In the genomic region with DNA sequence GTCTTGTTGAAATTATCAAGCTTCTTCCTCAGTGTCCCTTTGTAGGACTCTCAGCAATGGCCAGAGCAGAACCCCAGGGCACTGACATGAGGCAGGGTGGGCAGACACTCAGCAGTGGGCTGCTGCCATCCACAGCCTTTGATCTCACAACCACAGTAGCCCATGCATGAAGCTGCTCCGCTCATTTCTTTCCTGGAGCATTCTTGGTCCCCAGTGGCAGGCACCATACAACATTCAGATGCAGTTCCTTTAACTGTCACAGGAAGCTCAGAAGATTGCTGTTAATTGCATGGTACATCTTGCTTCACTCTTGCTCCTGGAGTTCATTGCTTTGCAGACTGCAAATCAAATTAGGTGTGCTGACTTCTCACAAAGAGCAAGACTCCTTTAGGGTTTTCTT, we compare ENCODE assay signal across 19 mouse cellular contexts. TPM values are rescaled to one million over a fixed set of nuclear protein-coding genes. Genes with fewer than 3 reads are reported as not detected.
DNase-seq lines count a peak whose midpoint lies in the region; ATAC-seq and TF ChIP-seq lines count a peak whose summit lies in the region.
"Had no signal": no experiment of that assay in that cellular context is flagged by ENCODE, and none has a peak within 500 bp of the region (broad histone marks: within the 10 kb centered on the region; RNA-seq: fewer than 3 reads in every experiment).

No protein-coding gene starts in this region.

- ATAC-seq in hindbrain, embryonic 12.5 days (ENCODE audit: low FRiP score): peak; percentile 43; the same call in 1 of the 2 replicates
- ATAC-seq in forebrain, postnatal 0 days: peak; percentile 40; the same call in 1 of the 2 replicates
- ATAC-seq in hindbrain, postnatal 0 days: no peak

- TF ChIP-seq CTCF in forebrain, postnatal 0 days (IDR thresholded peaks at IDR 0.05; ENCODE audit: low read depth): no peak
- no peak for TF ChIP-seq CTCF in hindbrain, postnatal 0 days (IDR thresholded peaks at IDR 0.05; ENCODE audit: low read depth)

- no peak overlapping the region for H3K4me2 ChIP-seq in hindbrain, embryonic 12.5 days (replicated peaks)
- no peak overlapping the region for H3K4me2 ChIP-seq in forebrain, postnatal 0 days (ENCODE audit: low read depth)
- no peak overlapping the region for H3K4me2 ChIP-seq in hindbrain, postnatal 0 days (ENCODE audit: low read depth, low read length)
- H3K4me2 ChIP-seq: liver, embryonic 11.5 days had no signal

- no peaks in the 10 kb centered on the region for H3K36me3 ChIP-seq in hindbrain, embryonic 12.5 days
- no peaks in the 10 kb centered on the region for H3K36me3 ChIP-seq in hindbrain, embryonic 10.5 days
- H3K36me3 ChIP-seq in forebrain, postnatal 0 days (ENCODE audit: insufficient read depth): no peaks in the 10 kb centered on the region
- no peaks in the 10 kb centered on the region for H3K36me3 ChIP-seq in hindbrain, postnatal 0 days (ENCODE audit: insufficient read depth, low read length)

- 17% methylated on average over 1 of the region's 1 CpGs for WGBS in hindbrain, embryonic 12.5 days
- 44% methylated on average over 1 of the region's 1 CpGs for WGBS in hindbrain, embryonic 10.5 days
- WGBS in forebrain, postnatal 0 days: 41% methylated on average over 1 of the region's 1 CpGs
- WGBS in hindbrain, postnatal 0 days: 42% methylated on average over 1 of the region's 1 CpGs

- H3K9me3 ChIP-seq in hindbrain, embryonic 12.5 days (replicated peaks): no peaks in the 10 kb centered on the region
- no peaks in the 10 kb centered on the region for H3K9me3 ChIP-seq in hindbrain, embryonic 10.5 days
- H3K9me3 ChIP-seq in forebrain, postnatal 0 days (ENCODE audit: low read length): no peaks in the 10 kb centered on the region
- no peaks in the 10 kb centered on the region for H3K9me3 ChIP-seq in hindbrain, postnatal 0 days (ENCODE audit: low read length)

- H3K27me3 ChIP-seq in hindbrain, embryonic 12.5 days: no peaks in the 10 kb centered on the region
- no peaks in the 10 kb centered on the region for H3K27me3 ChIP-seq in hindbrain, embryonic 10.5 days (ENCODE audit: insufficient read depth, poor library complexity, severe bottlenecking)
- H3K27me3 ChIP-seq in forebrain, postnatal 0 days (ENCODE audit: insufficient read depth, low read length): no peaks in the 10 kb centered on the region
- no peaks in the 10 kb centered on the region for H3K27me3 ChIP-seq in hindbrain, postnatal 0 days (ENCODE audit: insufficient read depth, low read length)

- no peak for DNase-seq in hindbrain, embryonic 10.5 days (ENCODE audit: low spot score)
- no peak for DNase-seq in forebrain, postnatal 0 days
- peak; percentile 12 for DNase-seq in hindbrain, postnatal 0 days (ENCODE audit: low spot score)
- peak; percentile 43 for DNase-seq in retina, embryonic 14.5 days (ENCODE audit: low spot score)
- DNase-seq in gastrocnemius, adult 18-20 months (ENCODE audit: low spot score): no peak
- DNase-seq in embryo, embryonic 10 days (ENCODE audit: low spot score): no peak
- DNase-seq: cerebellum, postnatal 25 days; gastrocnemius, adult 2 months; heart, adult 2 months; kidney, adult 11 months; thymus, postnatal 14 days had no signal

- no peak overlapping the region for H3K4me3 ChIP-seq in hindbrain, embryonic 12.5 days
- H3K4me3 ChIP-seq in hindbrain, embryonic 10.5 days: no peak overlapping the region
- H3K4me3 ChIP-seq in forebrain, postnatal 0 days (ENCODE audit: low read depth, low read length): no peak overlapping the region
- no peak overlapping the region for H3K4me3 ChIP-seq in hindbrain, postnatal 0 days (ENCODE audit: low read length)
- H3K4me3 ChIP-seq: gastrocnemius, adult 2 months; heart, adult 2 months had no signal

- peaks cover 15% of the 10 kb centered on the region for H3K4me1 ChIP-seq in hindbrain, embryonic 12.5 days
- peaks cover 18% of the 10 kb centered on the region for H3K4me1 ChIP-seq in hindbrain, embryonic 10.5 days (replicated peaks)
- no peaks in the 10 kb centered on the region; the same call in 1 of the 2 replicates for H3K4me1 ChIP-seq in forebrain, postnatal 0 days (ENCODE audit: insufficient read depth)
- 0 out of 2 replicates have a peak, but pooled peaks cover under 1% of the 10 kb centered on the region for H3K4me1 ChIP-seq in hindbrain, postnatal 0 days (ENCODE audit: insufficient read depth, low read length)

- no peak overlapping the region for H3K9ac ChIP-seq in hindbrain, embryonic 12.5 days
- H3K9ac ChIP-seq in forebrain, postnatal 0 days: no peak overlapping the region
- H3K9ac ChIP-seq in hindbrain, postnatal 0 days (replicated peaks; ENCODE audit: low read length): no peak overlapping the region

- H3K27ac ChIP-seq in hindbrain, embryonic 12.5 days: peak overlapping the region; percentile 73
- H3K27ac ChIP-seq in hindbrain, embryonic 10.5 days: no peak overlapping the region
- no peak overlapping the region; the same call in 1 of the 2 replicates for H3K27ac ChIP-seq in forebrain, postnatal 0 days (ENCODE audit: low read depth, low read length)
- no peak overlapping the region for H3K27ac ChIP-seq in hindbrain, postnatal 0 days
- H3K27ac ChIP-seq: gastrocnemius, adult 2 months; heart, adult 2 months; kidney, postnatal 0 days had no signal

RNA-seq across cellular contexts. Expression of a gene that starts 37.7 kb away (rescaled TPM):
- not detected in 2 replicates for polyA plus RNA-seq in hindbrain, embryonic 12.5 days (2016; fragmentation: Nextera tagmentation; extraction: Ambion mirVana)
- not detected in 2 replicates for polyA plus RNA-seq in hindbrain, embryonic 10.5 days (2016; fragmentation: Nextera tagmentation; extraction: Ambion mirVana)
- not detected in 2 replicates for total RNA-seq in forebrain, postnatal 0 days (2014; rRNA removed)
- polyA plus RNA-seq in forebrain, postnatal 0 days (2015; fragmentation: Nextera tagmentation; extraction: Ambion mirVana): not detected in 2 replicates
- total RNA-seq in hindbrain, postnatal 0 days (2014; rRNA removed): not detected in 2 replicates
- not detected in 2 replicates for polyA plus RNA-seq in hindbrain, postnatal 0 days (2015; fragmentation: Nextera tagmentation; extraction: Ambion mirVana)
- total RNA-seq in gastrocnemius, adult 18-20 months (2021): not detected
- total RNA-seq: adrenal gland, adult 18-20 months; gastrocnemius, adult 2 months; heart, adult 2 months; layer of hippocampus, postnatal 14 days had no signal
- polyA plus RNA-seq: heart, adult 2 months; heart, embryonic 16.5 days; kidney, postnatal 0 days; limb, embryonic 11.5 days; liver, embryonic 11.5 days; small intestine, adult 2 months had no signal

Comparison
In these comparisons a context has a peak if more than half of its experiments do, and no peak if none do; other contexts are left out.
1. DNase-seq: peak in hindbrain, postnatal 0 days (single experiment) and retina, embryonic 14.5 days (single experiment); none in hindbrain, embryonic 10.5 days (single experiment), forebrain, postnatal 0 days (single experiment), gastrocnemius, adult 18-20 months (single experiment) and embryo, embryonic 10 days (single experiment).